Mouse (Mus musculus): ENCODE measurements around the gene Slc4a2.

The Slc4a2 gene

GRCm38 (mm10) chr5:24426556-24427284, 3.1 kb downstream of the Slc4a2 start:
- no peak for DNase-seq (ENCODE audit: low spot score)

GRCm38 (mm10) chr5:24427285-24427633, 3.6 kb downstream of the Slc4a2 start:
- DNase-seq (ENCODE audit: low spot score), result no peak

GRCm38 (mm10) chr5:24427981-24428402, 4.4 kb downstream of the Slc4a2 start:
- DNase-seq (ENCODE audit: low spot score), result no peak

GRCm38 (mm10) chr5:24428596-24428995, 5.0 kb downstream of the Slc4a2 start:
- DNase-seq (ENCODE audit: low spot score), result no peak

GRCm38 (mm10) chr5:24433993-24434392, 10.4 kb downstream of the Slc4a2 start:
- no peak for DNase-seq (ENCODE audit: low spot score)

- no peak for DNase-seq (ENCODE audit: low spot score)
Measured at GRCm38 (mm10) chr5:24441187-24441586, 17.6 kb downstream of the Slc4a2 start.

GRCm38 (mm10) chr5:24442029-24442428, 18.4 kb downstream of the Slc4a2 start:
- no peak for DNase-seq (ENCODE audit: low spot score)

- no peak for DNase-seq (ENCODE audit: low spot score)
Measured at GRCm38 (mm10) chr5:24443204-24443603, 19.6 kb downstream of the Slc4a2 start.

GRCm38 (mm10) chr5:24443927-24444326, 20.3 kb downstream of the Slc4a2 start:
- DNase-seq (ENCODE audit: low spot score), result no peak

- peak; percentile 72 for DNase-seq (ENCODE audit: low spot score)
Measured at GRCm38 (mm10) chr5:24444746-24445427, 21.2 kb downstream of the Slc4a2 start, which contains the start of gene Fastk. Fastk (minus strand) TSS chr5:24445287.

GRCm38 (mm10) chr5:24445428-24446080, 21.9 kb downstream of the Slc4a2 start:
- DNase-seq (ENCODE audit: low spot score), result no peak

GRCm38 (mm10) chr5:24446630-24447029, 23.0 kb downstream of the Slc4a2 start:
- no peak for DNase-seq (ENCODE audit: low spot score)

- DNase-seq (ENCODE audit: low spot score), result no peak
Measured at GRCm38 (mm10) chr5:24447624-24448298, 24.1 kb downstream of the Slc4a2 start, which contains the start of gene Tmub1. Tmub1 (minus strand) TSS chr5:24447854.

GRCm38 (mm10) chr5:24451264-24452029, 27.8 kb downstream of the Slc4a2 start:
- no peak for DNase-seq (ENCODE audit: low spot score)

GRCm38 (mm10) chr5:24452030-24452690, 28.5 kb downstream of the Slc4a2 start, which contains the start of gene Agap3:
Agap3 (plus strand) TSS chr5:24452177.
- no peak for DNase-seq (ENCODE audit: low spot score)

GRCm38 (mm10) chr5:24452691-24453233, 29.1 kb downstream of the Slc4a2 start:
- DNase-seq (ENCODE audit: low spot score), result no peak

- DNase-seq (ENCODE audit: low spot score), result no peak
Measured at GRCm38 (mm10) chr5:24453283-24453984, 29.8 kb downstream of the Slc4a2 start.

- no peak for DNase-seq (ENCODE audit: low spot score)
Measured at GRCm38 (mm10) chr5:24453985-24454303, 30.3 kb downstream of the Slc4a2 start.

- no peak for DNase-seq (ENCODE audit: low spot score)
Measured at GRCm38 (mm10) chr5:24455076-24455475, 31.4 kb downstream of the Slc4a2 start.

GRCm38 (mm10) chr5:24455613-24456012, 32.0 kb downstream of the Slc4a2 start:
- no peak for DNase-seq (ENCODE audit: low spot score)

Data from urinary bladder, postnatal 10 days (tissue).